Mouse (Mus musculus) right cerebral cortex, postnatal 36 days (tissue): ENCODE data around the gene Pip5k1c.

Source experiments
- DNase-seq, 2 experiments: peaks; one replicate each; pipeline ENCODE4 v3.0.0; 2022; ENCODE audit warnings: low spot score in 2 of 2, mixed read lengths in 1 of 2

Gene Pip5k1c

GRCm38 (mm10) chr10:81284189-81284588 is 8.6 kb upstream of the Pip5k1c start:
- DNase-seq, result no peak

GRCm38 (mm10) chr10:81284719-81285118 is 8.0 kb upstream of the Pip5k1c start:
- DNase-seq, result no peak

GRCm38 (mm10) chr10:81285694-81286450 is 6.9 kb upstream of the Pip5k1c start:
- DNase-seq, result peak; percentile 61 to 67

GRCm38 (mm10) chr10:81286586-81286985 is 6.2 kb upstream of the Pip5k1c start:
- DNase-seq, result no peak

- no peak for DNase-seq
Observed at GRCm38 (mm10) chr10:81287513-81288157, 5.1 kb upstream of the Pip5k1c start.

- DNase-seq, result no peak
Observed at GRCm38 (mm10) chr10:81288601-81289000, 4.2 kb upstream of the Pip5k1c start.

- DNase-seq, result no peak
Observed at GRCm38 (mm10) chr10:81289278-81289677, 3.5 kb upstream of the Pip5k1c start.

- no peak for DNase-seq
Observed at GRCm38 (mm10) chr10:81289811-81290210, 3.0 kb upstream of the Pip5k1c start.

- no peak for DNase-seq
Observed at GRCm38 (mm10) chr10:81290698-81291460, 1.9 kb upstream of the Pip5k1c start.

- DNase-seq, result no peak
Observed at GRCm38 (mm10) chr10:81291511-81292104, 1.2 kb upstream of the Pip5k1c start, which contains the start of gene Tjp3. Tjp3 (minus strand) TSS chr10:81291581.

- no peak for DNase-seq
Observed at GRCm38 (mm10) chr10:81293334-81294030, 719 bp downstream of the Pip5k1c start.

- no peak for DNase-seq
Observed at GRCm38 (mm10) chr10:81294442-81294841, 1.7 kb downstream of the Pip5k1c start.

GRCm38 (mm10) chr10:81295185-81295584 is 2.4 kb downstream of the Pip5k1c start:
- peak in 1 of 2 experiments; percentile 72 for DNase-seq

GRCm38 (mm10) chr10:81297246-81297645 is 4.5 kb downstream of the Pip5k1c start:
- DNase-seq, result no peak

- no peak for DNase-seq
Observed at GRCm38 (mm10) chr10:81297845-81298244, 5.1 kb downstream of the Pip5k1c start.

- peak; percentile 70 to 81 for DNase-seq
Observed at GRCm38 (mm10) chr10:81298369-81299100, 5.8 kb downstream of the Pip5k1c start.

GRCm38 (mm10) chr10:81299585-81300351 is 7.0 kb downstream of the Pip5k1c start:
- no peak for DNase-seq

GRCm38 (mm10) chr10:81300352-81300907 is 7.7 kb downstream of the Pip5k1c start:
- no peak for DNase-seq

GRCm38 (mm10) chr10:81301321-81301720 is 8.6 kb downstream of the Pip5k1c start:
- no peak for DNase-seq

- DNase-seq, result no peak
Observed at GRCm38 (mm10) chr10:81302288-81302687, 9.5 kb downstream of the Pip5k1c start.
